Mouse (Mus musculus): ENCODE measurements at regions not wholly inside any gene's neighbourhood (a gene's known extent, or its start where the extent isn't known, plus 50 kb on each side); places are given as distances from the start of the nearest gene placed in this dataset.
A peak's percentile ranks its signal among the peaks of the same experiment; 100 is the strongest.

- 74% methylated on average over 3 of the region's 3 CpGs for WGBS
- TF ChIP-seq CTCF (IDR thresholded peaks at IDR 0.05; ENCODE audit: low read depth), result no peak
- no peak overlapping the region for H3K4me2 ChIP-seq (ENCODE audit: low read length)
- H3K4me3 ChIP-seq (replicated peaks; ENCODE audit: low read depth, low read length), result no peak overlapping the region
- no peaks in the 10 kb centered on the region for H3K36me3 ChIP-seq (ENCODE audit: insufficient read depth, low read length)
- no peaks in the 10 kb centered on the region for H3K9me3 ChIP-seq (replicated peaks; ENCODE audit: low read length)
- no peak for ATAC-seq (replicated peaks; ENCODE audit: low FRiP score, low read depth)
- H3K9ac ChIP-seq (ENCODE audit: low read depth, low read length), result no peak overlapping the region
- no peaks in the 10 kb centered on the region for H3K4me1 ChIP-seq (replicated peaks; ENCODE audit: insufficient read depth, low read length)
- no peak overlapping the region for H3K27ac ChIP-seq
- no peaks in the 10 kb centered on the region for H3K27me3 ChIP-seq (ENCODE audit: insufficient read depth, low read length)
- no peak for DNase-seq (ENCODE audit: low spot score)
Measured at GRCm38 (mm10) chr2:51006818-51007217, 142.1 kb downstream of the Rnd3 start.

DNA sequence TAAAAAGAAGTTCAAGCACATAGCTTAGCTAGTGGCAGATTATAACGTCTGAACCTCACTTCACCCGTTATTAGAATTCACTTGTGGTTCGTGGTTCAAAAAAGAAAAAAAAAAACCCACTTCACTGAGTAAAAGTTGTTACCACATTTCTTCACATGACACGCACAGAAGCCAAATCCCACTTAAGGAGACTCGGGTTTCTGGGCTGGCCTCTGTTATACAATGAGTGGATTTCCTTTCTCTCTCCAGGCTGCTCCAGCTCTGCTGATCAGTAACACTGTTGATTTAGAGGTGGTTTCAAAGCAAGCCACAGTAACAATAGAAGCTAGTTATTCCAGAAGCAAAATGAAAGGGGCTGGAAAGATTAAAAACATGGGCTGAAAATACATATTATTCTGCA is 147.4 kb downstream of the Rnd3 start:
- ATAC-seq (replicated peaks; ENCODE audit: low FRiP score, low read depth), result no peak
- 55% methylated on average over 5 of the region's 5 CpGs for WGBS
- H3K4me3 ChIP-seq (replicated peaks; ENCODE audit: low read depth, low read length), result no peak overlapping the region
- no peak for DNase-seq (ENCODE audit: low spot score)
- H3K9me3 ChIP-seq (replicated peaks; ENCODE audit: low read length), result no peaks in the 10 kb centered on the region
- H3K36me3 ChIP-seq (ENCODE audit: insufficient read depth, low read length), result no peaks in the 10 kb centered on the region
- no peak overlapping the region for H3K27ac ChIP-seq
- no peak for TF ChIP-seq CTCF (IDR thresholded peaks at IDR 0.05; ENCODE audit: low read depth)
- H3K4me2 ChIP-seq (ENCODE audit: low read length), result no peak overlapping the region
- no peaks in the 10 kb centered on the region for H3K4me1 ChIP-seq (replicated peaks; ENCODE audit: insufficient read depth, low read length)
- H3K27me3 ChIP-seq (ENCODE audit: insufficient read depth, low read length), result no peaks in the 10 kb centered on the region
- no peak overlapping the region for H3K9ac ChIP-seq (ENCODE audit: low read depth, low read length)

GRCm38 (mm10) chr2:50983883-50984410 is 165.0 kb downstream of the Rnd3 start:
- 73% methylated on average over 2 of the region's 2 CpGs for WGBS
- no peak overlapping the region for H3K27ac ChIP-seq
- H3K4me3 ChIP-seq (replicated peaks; ENCODE audit: low read depth, low read length), result no peak overlapping the region
- no peak overlapping the region for H3K4me2 ChIP-seq (ENCODE audit: low read length)
- no peaks in the 10 kb centered on the region for H3K36me3 ChIP-seq (ENCODE audit: insufficient read depth, low read length)
- H3K27me3 ChIP-seq (ENCODE audit: insufficient read depth, low read length), result no peaks in the 10 kb centered on the region
- no peak for TF ChIP-seq CTCF (IDR thresholded peaks at IDR 0.05; ENCODE audit: low read depth)
- H3K4me1 ChIP-seq (replicated peaks; ENCODE audit: insufficient read depth, low read length), result no peaks in the 10 kb centered on the region
- DNase-seq (ENCODE audit: low spot score) (no peak), ATAC-seq (replicated peaks; ENCODE audit: low FRiP score, low read depth) (no peak)
- H3K9me3 ChIP-seq (replicated peaks; ENCODE audit: low read length), result no peaks in the 10 kb centered on the region
- no peak overlapping the region for H3K9ac ChIP-seq (ENCODE audit: low read depth, low read length)

DNA sequence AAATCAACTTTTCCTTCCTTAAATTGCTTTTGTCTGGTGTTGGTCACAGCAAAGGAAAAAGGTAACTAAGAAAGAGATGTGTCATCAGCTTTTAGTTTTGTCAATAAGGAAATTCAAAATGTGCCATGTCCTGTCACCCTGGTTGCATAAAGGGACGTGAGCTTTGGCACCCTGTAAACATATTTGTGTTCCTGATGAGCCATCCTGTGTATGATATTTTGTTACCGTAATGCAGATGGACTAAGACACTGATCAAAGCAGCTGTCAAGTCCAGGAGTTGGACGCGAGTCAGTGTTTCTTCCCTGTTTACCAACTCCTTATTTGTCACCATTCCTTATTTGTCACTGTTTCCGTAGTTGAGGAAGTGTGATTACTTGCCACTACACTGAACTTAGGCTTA is 166.3 kb downstream of the Rnd3 start:
- WGBS, result 83% methylated on average over 5 of the region's 5 CpGs
- Histone ChIP-seq H3K27ac (no peak overlapping the region), H3K9ac (ENCODE audit: low read depth, low read length) (no peak overlapping the region), H3K4me2 (ENCODE audit: low read length) (no peak overlapping the region), H3K4me3 (replicated peaks; ENCODE audit: low read depth, low read length) (no peak overlapping the region), H3K27me3 (ENCODE audit: insufficient read depth, low read length) (no peaks in the 10 kb centered on the region), H3K9me3 (replicated peaks; ENCODE audit: low read length) (no peaks in the 10 kb centered on the region), H3K36me3 (ENCODE audit: insufficient read depth, low read length) (no peaks in the 10 kb centered on the region), H3K4me1 (replicated peaks; ENCODE audit: insufficient read depth, low read length) (no peaks in the 10 kb centered on the region)
- DNase-seq (ENCODE audit: low spot score), result no peak
- ATAC-seq (replicated peaks; ENCODE audit: low FRiP score, low read depth), result no peak
- no peak for TF ChIP-seq CTCF (IDR thresholded peaks at IDR 0.05; ENCODE audit: low read depth)

- TF ChIP-seq CTCF (IDR thresholded peaks at IDR 0.05; ENCODE audit: low read depth), result no peak
- Histone ChIP-seq H3K9me3 (replicated peaks; ENCODE audit: low read length) (no peaks in the 10 kb centered on the region), H3K4me3 (replicated peaks; ENCODE audit: low read depth, low read length) (no peak overlapping the region), H3K27ac (no peak overlapping the region), H3K4me2 (ENCODE audit: low read length) (no peak overlapping the region), H3K4me1 (replicated peaks; ENCODE audit: insufficient read depth, low read length) (no peaks in the 10 kb centered on the region), H3K9ac (ENCODE audit: low read depth, low read length) (no peak overlapping the region), H3K36me3 (ENCODE audit: insufficient read depth, low read length) (no peaks in the 10 kb centered on the region), H3K27me3 (ENCODE audit: insufficient read depth, low read length) (no peaks in the 10 kb centered on the region)
- WGBS, result 67% methylated on average over 1 of the region's 1 CpGs
- no peak for ATAC-seq (replicated peaks; ENCODE audit: low FRiP score, low read depth)
- no peak for DNase-seq (ENCODE audit: low spot score)
Measured at GRCm38 (mm10) chr2:50978356-50978755, 170.6 kb downstream of the Rnd3 start.

GRCm38 (mm10) chr2:50971131-50971825 is 177.6 kb downstream of the Rnd3 start:
- DNase-seq (ENCODE audit: low spot score), result peak; percentile 40
- no peaks in the 10 kb centered on the region for H3K36me3 ChIP-seq (ENCODE audit: insufficient read depth, low read length)
- peak overlapping the region; percentile 33; the same call in 1 of the 2 replicates for H3K4me2 ChIP-seq (ENCODE audit: low read length)
- H3K27ac ChIP-seq, result no peak overlapping the region
- 18% methylated on average over 14 of the region's 14 CpGs for WGBS
- no peak overlapping the region for H3K9ac ChIP-seq (ENCODE audit: low read depth, low read length)
- no peaks in the 10 kb centered on the region for H3K9me3 ChIP-seq (replicated peaks; ENCODE audit: low read length)
- no peak for ATAC-seq (replicated peaks; ENCODE audit: low FRiP score, low read depth)
- H3K4me3 ChIP-seq (replicated peaks; ENCODE audit: low read depth, low read length), result no peak overlapping the region
- peaks cover 4% of the 10 kb centered on the region; the same call in 1 of the 2 replicates for H3K4me1 ChIP-seq (replicated peaks; ENCODE audit: insufficient read depth, low read length)
- H3K27me3 ChIP-seq (ENCODE audit: insufficient read depth, low read length), result no peaks in the 10 kb centered on the region
- no peak for TF ChIP-seq CTCF (IDR thresholded peaks at IDR 0.05; ENCODE audit: low read depth)

All from kidney, postnatal 0 days (tissue).